Mouse (Mus musculus): Measurements from ENCODE around the gene Jak2.

Gene Jak2

GRCm38 (mm10) chr19:29356281-29356680 is 104.7 kb downstream of the Jak2 start:
- TF ChIP-seq GATA4 (IDR thresholded peaks at IDR 0.05; ENCODE audit: insufficient replicate concordance, low read length), result no peak

GRCm38 (mm10) chr19:29360251-29360650 is 108.6 kb downstream of the Jak2 start:
- TF ChIP-seq GATA4 (IDR thresholded peaks at IDR 0.05; ENCODE audit: insufficient replicate concordance, low read length), result no peak

- TF ChIP-seq GATA4 (IDR thresholded peaks at IDR 0.05; ENCODE audit: insufficient replicate concordance, low read length), result no peak
Measured at GRCm38 (mm10) chr19:29361468-29362130, 110.0 kb downstream of the Jak2 start.

GRCm38 (mm10) chr19:29362173-29362930 is 110.7 kb downstream of the Jak2 start:
- no peak for TF ChIP-seq GATA4 (IDR thresholded peaks at IDR 0.05; ENCODE audit: insufficient replicate concordance, low read length)
